Mouse (Mus musculus) neural tube, embryonic 10.5 days (tissue): Measurements from ENCODE around the gene Dlat.

ENCODE experiments used
- DNase-seq: peaks from one replicate; pipeline ENCODE4 v3.0.0-alpha.2; 2017; ENCODE audit warnings: low spot score; ENCODE audit errors: extremely low spot score

Gene Dlat

GRCm38 (mm10) chr9:50593544-50593943, 66.0 kb downstream of the Dlat start:
- peak; percentile 27 for DNase-seq

DNA sequence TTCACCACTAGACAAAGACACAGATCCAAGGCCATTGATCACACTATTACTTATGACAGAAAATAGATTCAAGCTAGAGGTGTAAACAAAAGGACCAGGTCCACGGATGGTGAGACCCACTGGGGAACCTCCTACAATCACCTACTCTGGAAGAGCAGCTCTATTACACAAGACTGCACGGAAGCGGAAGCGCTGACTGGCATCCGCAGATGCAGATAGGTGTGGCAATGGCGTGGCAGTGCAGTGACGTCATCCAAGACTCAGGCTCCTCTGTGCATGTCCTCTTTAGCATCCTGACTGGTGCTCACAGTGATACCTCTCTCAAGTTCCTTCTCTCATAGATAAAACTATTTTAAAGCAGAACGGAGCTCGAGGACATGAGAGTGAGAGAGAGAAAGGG, 66.6 kb downstream of the Dlat start:
- no peak for DNase-seq

DNA sequence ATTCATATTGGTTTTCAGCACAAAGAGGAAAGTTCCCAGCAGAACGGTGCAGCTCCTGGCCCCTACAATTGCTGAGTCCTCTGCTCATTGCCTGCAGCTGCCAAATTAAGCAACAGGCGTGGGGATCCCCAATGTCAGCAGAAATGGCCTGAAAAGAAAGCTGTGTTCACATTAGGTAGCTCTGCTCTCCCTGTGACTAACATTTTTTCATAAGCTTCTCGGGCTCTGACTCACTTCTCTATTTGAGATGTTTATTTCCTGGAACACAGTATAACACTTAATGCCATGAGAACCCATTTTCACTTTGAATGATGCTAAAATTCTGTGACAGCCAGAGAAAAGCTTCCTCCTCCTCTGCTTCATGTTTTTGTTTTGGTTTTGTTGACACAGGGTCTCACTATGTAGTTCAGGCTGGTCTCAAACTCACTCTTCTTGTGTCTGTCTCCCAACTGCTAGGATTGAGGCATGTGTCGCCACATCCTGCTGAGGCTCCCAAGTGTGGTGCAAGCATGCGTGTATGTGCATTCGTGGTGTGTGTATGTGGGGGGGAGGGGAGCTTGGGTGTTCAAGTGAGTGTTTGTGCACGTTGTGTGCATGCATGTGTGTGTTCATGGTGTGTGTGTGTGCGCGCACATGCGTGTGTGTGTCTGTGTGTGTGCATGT, 68.6 kb downstream of the Dlat start:
- DNase-seq = no peak

DNA sequence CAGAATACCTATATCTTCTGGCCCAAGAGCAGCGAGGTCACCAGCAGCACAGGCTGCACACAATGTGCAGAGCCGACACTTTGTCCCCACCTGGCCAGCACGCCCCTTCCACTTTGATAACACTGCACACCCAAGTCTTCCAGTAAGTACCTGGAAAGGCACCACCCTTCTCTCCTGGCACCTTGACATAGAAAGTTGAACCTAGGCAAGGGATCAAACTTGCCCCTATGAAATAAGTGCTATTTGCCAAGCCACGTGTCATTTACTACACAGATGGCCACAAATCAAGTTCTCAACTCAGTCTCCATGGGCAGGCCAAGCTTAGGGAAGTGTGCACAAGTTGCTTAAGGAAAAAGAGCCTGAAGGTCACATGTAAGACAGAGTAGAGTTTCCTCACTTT, 72.6 kb downstream of the Dlat start:
- DNase-seq = no peak

DNA sequence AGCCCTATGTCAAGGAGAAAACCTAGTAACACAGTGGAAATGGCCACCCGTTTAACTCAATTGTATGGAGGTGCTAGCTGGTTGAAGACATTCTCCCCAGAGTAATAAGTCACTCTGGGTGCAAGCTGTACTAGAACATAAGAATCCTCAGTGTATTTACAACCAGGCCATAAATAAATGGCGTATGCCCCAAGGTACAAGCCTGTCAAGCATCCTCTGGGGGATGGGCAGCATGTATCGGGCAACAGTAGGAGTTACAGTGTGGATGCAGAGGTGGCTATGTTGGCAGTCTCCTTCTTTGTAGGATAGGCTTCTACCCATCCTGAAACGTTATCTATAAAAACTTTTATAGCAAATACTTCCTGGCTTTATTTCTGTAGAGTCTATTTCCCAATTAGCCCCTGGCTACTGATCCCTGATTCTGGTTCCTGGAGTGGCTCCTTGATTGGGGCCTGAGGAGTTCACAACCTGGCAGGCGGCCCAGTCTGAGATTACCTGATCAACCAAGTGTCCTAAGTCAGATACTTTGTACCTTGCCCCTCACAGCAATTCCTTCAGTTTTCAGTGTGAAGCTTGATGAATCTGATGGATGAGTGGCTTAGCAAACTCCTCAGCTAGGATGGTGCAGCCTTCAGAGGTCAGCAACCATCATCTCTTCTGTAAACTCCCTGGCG, 74.3 kb downstream of the Dlat start:
- no peak for DNase-seq
